Mouse (Mus musculus): ENCODE data around the gene Cacna1b. TPM values are rescaled to one million over a fixed set of nuclear protein-coding genes. Genes with fewer than 3 reads are reported as not detected.

Gene Cacna1b
- 6.8 and 7.3 TPM in 2 replicates for polyA plus RNA-seq (2016; fragmentation: Nextera tagmentation; extraction: Ambion mirVana)

- Histone ChIP-seq H3K9ac (peak within 1 kb of the TSS; percentile 80), H3K9me3 (no peaks in the 10 kb centered on the region), H3K27ac (peak within 1 kb of the TSS; percentile 43; the same call in 1 of the 2 replicates), H3K4me1 (peaks cover 19% of the 10 kb centered on the region), H3K27me3 (replicated peaks) (peaks cover 14% of the 10 kb centered on the region; the same call in 1 of the 2 replicates), H3K4me3 (peak within 1 kb of the TSS; percentile 77), H3K4me2 (replicated peaks) (peak within 1 kb of the TSS; percentile 93), H3K36me3 (no peaks in the 10 kb centered on the region)
- peak; percentile 94 for ATAC-seq (ENCODE audit: low FRiP score, low read depth)
- under 1% methylated on average over 42 of the region's 42 CpGs for WGBS
Measured at GRCm38 (mm10) chr2:24763115-24763557, at the start of gene Cacna1b. Gene Cacna1b (minus strand): TSS chr2:24763152.

- WGBS: 82% methylated on average over 3 of the region's 3 CpGs
Measured at GRCm38 (mm10) chr2:24809746-24810145, 46.8 kb upstream of the Cacna1b start.

GRCm38 (mm10) chr2:24807691-24808090, 44.7 kb upstream of the Cacna1b start:
- Histone ChIP-seq H3K4me2 (replicated peaks) (no peak overlapping the region), H3K27me3 (replicated peaks) (no peaks in the 10 kb centered on the region), H3K27ac (no peak overlapping the region), H3K4me3 (no peak overlapping the region), H3K9ac (no peak overlapping the region), H3K9me3 (no peaks in the 10 kb centered on the region), H3K4me1 (no peaks in the 10 kb centered on the region), H3K36me3 (peaks cover 83% of the 10 kb centered on the region)
- no peak for ATAC-seq (ENCODE audit: low FRiP score, low read depth)
- 95% methylated on average over 10 of the region's 10 CpGs for WGBS

More at GRCm38 (mm10) chr2:24809746-24810145, 46.8 kb upstream of the Cacna1b start:
- H3K27ac ChIP-seq: no peak overlapping the region
- H3K4me2 ChIP-seq (replicated peaks): no peak overlapping the region
- H3K9me3 ChIP-seq: no peaks in the 10 kb centered on the region
- peaks cover 80% of the 10 kb centered on the region for H3K36me3 ChIP-seq
- H3K27me3 ChIP-seq (replicated peaks): no peaks in the 10 kb centered on the region
- no peaks in the 10 kb centered on the region for H3K4me1 ChIP-seq
- H3K4me3 ChIP-seq: no peak overlapping the region
- no peak for ATAC-seq (ENCODE audit: low FRiP score, low read depth)
- no peak overlapping the region for H3K9ac ChIP-seq

- Histone ChIP-seq H3K9me3 (no peaks in the 10 kb centered on the region), H3K4me1 (no peaks in the 10 kb centered on the region), H3K9ac (no peak overlapping the region), H3K4me3 (no peak overlapping the region), H3K4me2 (replicated peaks) (no peak overlapping the region), H3K27me3 (replicated peaks) (no peaks in the 10 kb centered on the region), H3K27ac (no peak overlapping the region), H3K36me3 (peaks cover 83% of the 10 kb centered on the region)
- ATAC-seq (ENCODE audit: low FRiP score, low read depth): no peak
- 97% methylated on average over 3 of the region's 3 CpGs for WGBS
Measured at GRCm38 (mm10) chr2:24807036-24807435, 44.1 kb upstream of the Cacna1b start.

GRCm38 (mm10) chr2:24806143-24806542, 43.2 kb upstream of the Cacna1b start:
- Histone ChIP-seq H3K36me3 (peaks cover 88% of the 10 kb centered on the region), H3K9ac (no peak overlapping the region)
- ATAC-seq (ENCODE audit: low FRiP score, low read depth): no peak

GRCm38 (mm10) chr2:24805621-24806020, 42.7 kb upstream of the Cacna1b start:
- no peaks in the 10 kb centered on the region for H3K27me3 ChIP-seq (replicated peaks)
- no peaks in the 10 kb centered on the region for H3K4me1 ChIP-seq
- no peak overlapping the region for H3K4me3 ChIP-seq
- ATAC-seq (ENCODE audit: low FRiP score, low read depth): no peak
- H3K9ac ChIP-seq: no peak overlapping the region
- H3K27ac ChIP-seq: no peak overlapping the region
- no peaks in the 10 kb centered on the region for H3K9me3 ChIP-seq
- H3K36me3 ChIP-seq: peaks cover 90% of the 10 kb centered on the region
- 93% methylated on average over 4 of the region's 4 CpGs for WGBS
- H3K4me2 ChIP-seq (replicated peaks): no peak overlapping the region

More at GRCm38 (mm10) chr2:24806143-24806542, 43.2 kb upstream of the Cacna1b start:
- Histone ChIP-seq H3K27me3 (replicated peaks) (no peaks in the 10 kb centered on the region), H3K4me1 (no peaks in the 10 kb centered on the region), H3K4me2 (replicated peaks) (no peak overlapping the region), H3K27ac (no peak overlapping the region), H3K4me3 (no peak overlapping the region), H3K9me3 (no peaks in the 10 kb centered on the region)
- WGBS: 96% methylated on average over 6 of the region's 6 CpGs

- Histone ChIP-seq H3K4me2 (replicated peaks) (no peak overlapping the region), H3K4me3 (no peak overlapping the region), H3K9me3 (no peaks in the 10 kb centered on the region), H3K27me3 (replicated peaks) (no peaks in the 10 kb centered on the region), H3K36me3 (peaks cover 87% of the 10 kb centered on the region), H3K9ac (no peak overlapping the region), H3K4me1 (no peaks in the 10 kb centered on the region), H3K27ac (no peak overlapping the region)
- ATAC-seq (ENCODE audit: low FRiP score, low read depth): no peak
- 94% methylated on average over 5 of the region's 5 CpGs for WGBS
Measured at GRCm38 (mm10) chr2:24796833-24797457, 34.0 kb upstream of the Cacna1b start.

GRCm38 (mm10) chr2:24787250-24787649, 24.3 kb upstream of the Cacna1b start:
- Histone ChIP-seq H3K27me3 (replicated peaks) (no peaks in the 10 kb centered on the region), H3K36me3 (peaks cover 19% of the 10 kb centered on the region), H3K9me3 (no peaks in the 10 kb centered on the region), H3K9ac (no peak overlapping the region), H3K4me3 (no peak overlapping the region), H3K27ac (no peak overlapping the region), H3K4me2 (replicated peaks) (no peak overlapping the region), H3K4me1 (no peaks in the 10 kb centered on the region)
- ATAC-seq (ENCODE audit: low FRiP score, low read depth): no peak
- 74% methylated on average over 4 of the region's 4 CpGs for WGBS

- no peak for ATAC-seq (ENCODE audit: low FRiP score, low read depth)
- H3K9me3 ChIP-seq: peaks cover 11% of the 10 kb centered on the region; the same call in 1 of the 2 replicates
- no peak overlapping the region for H3K9ac ChIP-seq
- WGBS: 52% methylated on average over 4 of the region's 4 CpGs
- 0 out of 2 replicates have a peak, but pooled peaks cover 4% of the 10 kb centered on the region for H3K4me1 ChIP-seq
- H3K4me3 ChIP-seq: no peak overlapping the region
- no peaks in the 10 kb centered on the region for H3K36me3 ChIP-seq
- H3K27me3 ChIP-seq (replicated peaks): no peaks in the 10 kb centered on the region
- no peak overlapping the region for H3K4me2 ChIP-seq (replicated peaks)
- no peak overlapping the region for H3K27ac ChIP-seq
Measured at GRCm38 (mm10) chr2:24781253-24781652, 18.3 kb upstream of the Cacna1b start.

- 0 out of 2 replicates have a peak, but pooled peaks cover 4% of the 10 kb centered on the region for H3K4me1 ChIP-seq
- H3K27ac ChIP-seq: no peak overlapping the region
- H3K9me3 ChIP-seq: peaks cover 11% of the 10 kb centered on the region; the same call in 1 of the 2 replicates
- H3K27me3 ChIP-seq (replicated peaks): no peaks in the 10 kb centered on the region
- ATAC-seq (ENCODE audit: low FRiP score, low read depth): no peak
- 10% methylated on average over 3 of the region's 5 CpGs for WGBS
- H3K36me3 ChIP-seq: no peaks in the 10 kb centered on the region
- no peak overlapping the region for H3K9ac ChIP-seq
- no peak overlapping the region for H3K4me3 ChIP-seq
- no peak overlapping the region for H3K4me2 ChIP-seq (replicated peaks)
Measured at GRCm38 (mm10) chr2:24776831-24777230, 13.9 kb upstream of the Cacna1b start.

- WGBS: 79% methylated on average over 11 of the region's 11 CpGs
- no peak overlapping the region for H3K4me2 ChIP-seq (replicated peaks)
- no peak for ATAC-seq (ENCODE audit: low FRiP score, low read depth)
- H3K27ac ChIP-seq: no peak overlapping the region
- no peak overlapping the region for H3K9ac ChIP-seq
- H3K4me3 ChIP-seq: no peak overlapping the region
- H3K4me1 ChIP-seq: 0 out of 2 replicates have a peak, but pooled peaks cover 4% of the 10 kb centered on the region
- H3K36me3 ChIP-seq: no peaks in the 10 kb centered on the region
- H3K9me3 ChIP-seq: peaks cover 9% of the 10 kb centered on the region; the same call in 1 of the 2 replicates
- no peaks in the 10 kb centered on the region for H3K27me3 ChIP-seq (replicated peaks)
Measured at GRCm38 (mm10) chr2:24775951-24776587, 13.1 kb upstream of the Cacna1b start.

- Histone ChIP-seq H3K4me1 (0 out of 2 replicates have a peak, but pooled peaks cover 4% of the 10 kb centered on the region), H3K27me3 (replicated peaks) (no peaks in the 10 kb centered on the region), H3K27ac (no peak overlapping the region), H3K9me3 (0 out of 2 replicates have a peak, but pooled peaks cover under 1% of the 10 kb centered on the region), H3K4me2 (replicated peaks) (no peak overlapping the region), H3K36me3 (no peaks in the 10 kb centered on the region), H3K9ac (no peak overlapping the region), H3K4me3 (no peak overlapping the region)
- ATAC-seq (ENCODE audit: low FRiP score, low read depth): no peak
- 70% methylated on average over 7 of the region's 7 CpGs for WGBS
Measured at GRCm38 (mm10) chr2:24774832-24775231, 11.9 kb upstream of the Cacna1b start.

Data from neural tube, embryonic 12.5 days (tissue).